Mouse (Mus musculus) gastrocnemius, postnatal 25 days (tissue): ENCODE measurements at regions not wholly inside any gene's neighbourhood (a gene's known extent, or its start where the extent isn't known, plus 50 kb on each side); places are given as distances from the start of the nearest gene placed in this dataset.
"Not testable (repeated sequence)": the region's sequence is repeated elsewhere in the genome, so short reads cannot be mapped to it uniquely, and the experiment has no call there.

Experiments used
- DNase-seq: peaks from one replicate; pipeline ENCODE4 v3.0.0; 2022

GRCm38 (mm10) chr2:10998798-10999197, 173.1 kb upstream of the Prkcq start:
- DNase-seq: no peak

- no peak for DNase-seq
Measured at GRCm38 (mm10) chr2:10999217-10999618, 172.7 kb upstream of the Prkcq start.

GRCm38 (mm10) chr2:11005806-11006205, 166.1 kb upstream of the Prkcq start:
- DNase-seq: no peak

- DNase-seq: no peak
Measured at GRCm38 (mm10) chr2:11011041-11011962, 160.6 kb upstream of the Prkcq start.

- DNase-seq: no peak
Measured at GRCm38 (mm10) chr2:11012312-11012860, 159.5 kb upstream of the Prkcq start.

- DNase-seq: no peak
Measured at GRCm38 (mm10) chr2:11013154-11013553, 158.8 kb upstream of the Prkcq start.

GRCm38 (mm10) chr2:11016446-11016845, 155.5 kb upstream of the Prkcq start:
- no peak for DNase-seq

GRCm38 (mm10) chr2:11032891-11033290, 139.0 kb upstream of the Prkcq start:
- no peak for DNase-seq

- no peak for DNase-seq
Measured at GRCm38 (mm10) chr2:11034178-11034577, 137.7 kb upstream of the Prkcq start.

GRCm38 (mm10) chr2:11037343-11037742, 134.6 kb upstream of the Prkcq start:
- no peak for DNase-seq

GRCm38 (mm10) chr2:11038440-11038839, 133.5 kb upstream of the Prkcq start:
- no peak for DNase-seq

- no peak for DNase-seq
Measured at GRCm38 (mm10) chr2:11040005-11040404, 131.9 kb upstream of the Prkcq start.

- DNase-seq: no peak
Measured at GRCm38 (mm10) chr2:11044727-11045274, 127.1 kb upstream of the Prkcq start.

- DNase-seq: no peak
Measured at GRCm38 (mm10) chr2:11051621-11052020, 120.3 kb upstream of the Prkcq start.

GRCm38 (mm10) chr2:11059731-11060425, 112.0 kb upstream of the Prkcq start:
- peak; percentile 11 for DNase-seq

GRCm38 (mm10) chr2:11067384-11067783, 104.5 kb upstream of the Prkcq start:
- no peak for DNase-seq

- DNase-seq: no peak
Measured at GRCm38 (mm10) chr2:11083536-11083935, 88.4 kb upstream of the Prkcq start.

GRCm38 (mm10) chr2:11086996-11087395, 84.9 kb upstream of the Prkcq start:
- DNase-seq: no peak

GRCm38 (mm10) chr2:11099834-11100622, 71.9 kb upstream of the Prkcq start:
- DNase-seq: not testable (repeated sequence)

GRCm38 (mm10) chr2:11113191-11113590, 58.7 kb upstream of the Prkcq start:
- no peak for DNase-seq

- no peak for DNase-seq
Measured at GRCm38 (mm10) chr2:11118625-11119024, 53.3 kb upstream of the Prkcq start.

GRCm38 (mm10) chr2:11119301-11119700, 52.6 kb upstream of the Prkcq start:
- peak; percentile 35 for DNase-seq
